Mouse (Mus musculus): ENCODE data around the gene Foxc2. TPM values are rescaled to one million over a fixed set of nuclear protein-coding genes. Genes with fewer than 3 reads are reported as not detected.
A peak's percentile ranks its signal among the peaks of the same experiment; 100 is the strongest.

The Foxc2 gene
- polyA plus RNA-seq, 1 experiment from 2014 or later = 3.3 TPM

DNA sequence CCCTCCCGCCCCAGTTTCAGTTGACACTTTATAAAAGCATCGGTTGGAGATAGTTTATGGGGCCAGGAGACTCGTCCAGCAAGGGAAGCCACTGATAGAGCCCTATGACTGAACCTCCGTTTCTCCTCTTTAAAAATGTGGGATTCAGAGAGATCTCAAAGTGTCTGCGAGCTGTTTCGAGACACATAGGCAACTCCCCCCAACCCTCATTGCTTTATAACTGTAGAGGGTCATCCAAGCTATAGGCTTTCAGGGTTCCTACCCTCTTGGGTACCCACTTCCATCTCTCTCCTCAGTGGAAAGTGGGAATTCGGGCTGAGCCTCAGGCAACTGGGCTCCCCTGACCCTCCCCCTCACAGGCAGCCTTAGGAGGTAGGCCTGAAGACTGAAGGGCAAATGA lies 34.6 kb upstream of the Foxc2 start:
- Histone ChIP-seq H3K27ac (no peak overlapping the region), H3K4me3 (no peak overlapping the region), H3K4me1 (peaks cover 53% of the 10 kb centered on the region), H3K27me3 (ENCODE audit: low read depth, poor library complexity, severe bottlenecking) (peaks cover 100% of the 10 kb centered on the region), H3K36me3 (no peaks in the 10 kb centered on the region), H3K9me3 (replicated peaks) (no peaks in the 10 kb centered on the region)
- 2% methylated on average over 7 of the region's 7 CpGs for WGBS
- peak; percentile 39 for DNase-seq (ENCODE audit: low spot score)

DNA sequence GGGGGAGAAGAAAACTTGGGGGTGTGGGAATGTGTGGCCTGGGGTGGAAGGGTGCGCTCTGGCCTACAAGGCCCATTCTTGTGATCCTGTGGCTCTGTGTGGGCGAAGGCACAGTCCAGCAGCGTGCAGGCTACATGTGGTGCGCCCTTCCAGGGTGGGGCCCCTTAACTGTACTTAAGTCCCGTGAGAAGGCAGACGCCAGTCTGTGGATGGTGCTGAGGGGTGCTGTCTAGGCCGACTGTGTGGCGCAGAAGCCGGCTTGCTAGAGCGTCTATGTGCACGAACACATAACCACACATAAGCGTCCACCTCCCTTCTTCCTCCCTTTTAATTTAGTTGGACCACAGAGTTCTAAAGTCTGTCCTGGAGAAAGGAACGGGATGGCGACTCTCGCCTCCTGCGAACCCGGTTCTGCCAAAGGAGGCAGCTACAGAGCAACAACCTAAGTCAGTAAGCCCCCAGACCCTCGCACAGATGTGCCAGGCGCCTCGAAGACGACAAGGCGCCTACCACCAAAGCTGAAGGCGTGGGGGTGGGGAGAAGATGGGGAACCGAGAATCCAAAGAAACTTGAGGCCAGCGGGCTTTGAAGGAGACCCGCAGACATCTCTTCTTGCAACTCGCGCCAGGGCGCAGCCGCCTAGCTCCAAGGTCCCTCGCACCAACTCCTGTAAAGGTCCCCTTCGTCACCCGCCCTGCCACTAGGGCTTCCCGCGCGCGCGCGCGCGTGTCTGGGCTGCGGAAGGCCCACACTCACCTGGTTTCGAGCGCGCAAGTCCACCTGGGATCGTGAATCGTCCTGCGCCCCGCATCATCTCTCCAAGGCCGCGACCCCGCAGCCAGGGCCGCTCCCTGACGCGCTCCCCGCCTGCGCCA lies 33.5 kb upstream of the Foxc2 start:
- DNase-seq (ENCODE audit: low spot score) = peak; percentile 74
- no peaks in the 10 kb centered on the region for H3K9me3 ChIP-seq (replicated peaks)
- H3K4me1 ChIP-seq = peaks cover 53% of the 10 kb centered on the region
- H3K4me3 ChIP-seq = peak overlapping the region; percentile 65
- H3K36me3 ChIP-seq = no peaks in the 10 kb centered on the region
- 1% methylated on average over 57 of the region's 57 CpGs for WGBS
- H3K27me3 ChIP-seq (ENCODE audit: low read depth, poor library complexity, severe bottlenecking) = peaks cover 100% of the 10 kb centered on the region
- H3K27ac ChIP-seq = peak overlapping the region; percentile 78

DNA sequence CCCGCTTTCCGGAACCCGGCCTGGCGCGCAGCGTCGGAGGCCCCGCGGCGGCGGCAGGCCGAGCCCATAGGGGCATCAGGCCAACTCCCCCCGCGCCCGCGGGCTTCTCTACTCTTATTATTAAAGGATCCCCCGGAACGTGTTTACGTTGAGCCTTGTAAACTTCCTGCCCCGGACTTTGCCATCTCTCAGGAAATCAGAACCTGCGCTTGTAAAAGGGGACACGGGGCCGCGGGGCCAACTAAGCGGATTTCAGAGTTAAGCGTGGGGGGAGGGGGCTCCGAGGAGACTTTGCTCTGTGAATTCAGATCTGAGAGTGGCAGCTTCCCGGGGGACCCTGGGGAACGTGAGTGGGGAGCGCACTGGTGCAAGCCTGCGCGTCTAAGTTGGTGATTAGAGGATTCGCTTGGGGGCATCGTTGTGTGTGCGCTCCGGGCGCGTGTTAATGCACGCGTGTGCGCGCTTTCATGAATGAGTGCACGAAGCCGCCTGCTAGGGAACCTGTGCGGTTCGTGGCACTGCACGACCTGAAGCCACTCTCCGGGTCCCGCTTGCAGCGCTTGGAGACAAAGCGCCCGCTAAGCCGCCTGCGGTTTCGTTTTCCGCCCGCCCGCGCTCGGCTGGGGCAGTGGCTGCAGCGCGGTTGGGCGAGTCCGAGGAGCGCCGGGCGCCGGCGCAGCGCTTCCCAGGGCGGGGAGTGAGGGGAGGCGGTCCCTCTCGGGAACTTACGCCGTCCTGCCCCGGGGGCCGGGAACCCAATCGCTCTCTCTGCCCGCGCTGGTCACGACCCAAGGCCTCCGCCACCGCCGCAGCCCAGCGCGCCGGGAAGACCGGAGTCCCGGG lies 32.7 kb upstream of the Foxc2 start:
- Histone ChIP-seq H3K4me1 (peaks cover 53% of the 10 kb centered on the region), H3K27me3 (ENCODE audit: low read depth, poor library complexity, severe bottlenecking) (peaks cover 100% of the 10 kb centered on the region), H3K36me3 (no peaks in the 10 kb centered on the region), H3K4me3 (peak overlapping the region; percentile 65), H3K9me3 (replicated peaks) (no peaks in the 10 kb centered on the region), H3K27ac (peak overlapping the region; percentile 78)
- DNase-seq (ENCODE audit: low spot score) = peak; percentile 88
- under 1% methylated on average over 89 of the region's 89 CpGs for WGBS

DNA sequence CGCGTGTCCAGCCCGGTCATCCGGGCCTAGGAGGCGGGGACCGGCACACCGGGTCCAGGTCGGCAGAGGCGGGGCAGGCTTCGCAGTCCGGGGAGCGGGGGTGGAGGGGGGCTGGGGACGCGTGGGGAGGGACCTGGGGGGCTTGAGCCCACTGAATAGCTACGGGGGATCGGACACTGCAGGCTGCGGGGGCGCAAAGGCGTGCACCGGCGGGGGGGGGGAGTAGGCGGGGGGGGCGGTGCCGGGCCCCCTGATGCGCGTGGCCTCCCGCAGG lies 32.1 kb upstream of the Foxc2 start:
- Histone ChIP-seq H3K4me3 (peak overlapping the region; percentile 65), H3K36me3 (no peaks in the 10 kb centered on the region), H3K27ac (peak overlapping the region; percentile 78), H3K4me1 (peaks cover 54% of the 10 kb centered on the region), H3K27me3 (ENCODE audit: low read depth, poor library complexity, severe bottlenecking) (peaks cover 100% of the 10 kb centered on the region), H3K9me3 (replicated peaks) (no peaks in the 10 kb centered on the region)
- DNase-seq (ENCODE audit: low spot score) = no peak
- under 1% methylated on average over 21 of the region's 27 CpGs for WGBS

DNA sequence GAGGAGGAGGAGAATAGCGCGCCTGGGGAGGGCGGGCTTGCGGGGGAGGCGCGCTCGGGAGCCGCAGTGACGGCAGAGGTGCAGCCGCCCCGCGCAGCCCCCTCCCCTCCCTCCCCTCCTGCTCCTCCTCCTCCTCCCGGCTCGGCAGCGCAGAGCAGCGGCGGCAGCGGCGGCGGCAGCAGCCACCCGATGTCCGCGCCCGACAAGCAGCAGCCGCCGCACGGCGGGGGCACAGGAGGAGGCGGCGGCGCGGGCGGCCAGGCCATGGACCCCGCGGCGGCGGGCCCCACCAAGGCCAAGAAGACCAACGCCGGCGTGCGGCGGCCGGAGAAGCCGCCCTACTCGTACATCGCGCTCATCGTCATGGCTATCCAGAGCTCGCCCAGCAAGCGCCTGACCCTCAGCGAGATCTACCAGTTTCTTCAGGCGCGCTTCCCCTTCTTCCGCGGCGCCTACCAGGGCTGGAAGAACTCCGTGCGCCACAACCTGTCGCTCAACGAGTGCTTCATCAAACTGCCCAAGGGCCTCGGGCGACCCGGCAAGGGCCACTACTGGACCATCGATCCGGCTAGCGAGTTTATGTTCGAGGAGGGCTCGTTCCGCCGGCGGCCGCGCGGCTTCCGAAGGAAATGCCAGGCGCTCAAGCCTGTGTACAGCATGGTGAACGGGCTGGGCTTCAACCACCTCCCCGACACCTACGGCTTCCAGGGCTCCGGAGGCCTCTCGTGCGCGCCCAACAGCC lies 31.6 kb upstream of the Foxc2 start, which contains the start of gene Foxf1:
Gene Foxf1 (plus strand): TSS at position 177 of the 742 bp plus-strand sequence.
- H3K4me3 ChIP-seq = peak within 1 kb of the TSS; percentile 65
- DNase-seq (ENCODE audit: low spot score) = peak; percentile 79
- no peaks in the 10 kb centered on the region for H3K36me3 ChIP-seq
- under 1% methylated on average over 81 of the region's 83 CpGs for WGBS
- H3K27ac ChIP-seq = peak within 1 kb of the TSS; percentile 78
- peaks cover 59% of the 10 kb centered on the region for H3K4me1 ChIP-seq
- H3K9me3 ChIP-seq (replicated peaks) = no peaks in the 10 kb centered on the region
- H3K27me3 ChIP-seq (ENCODE audit: low read depth, poor library complexity, severe bottlenecking) = peaks cover 100% of the 10 kb centered on the region

DNA sequence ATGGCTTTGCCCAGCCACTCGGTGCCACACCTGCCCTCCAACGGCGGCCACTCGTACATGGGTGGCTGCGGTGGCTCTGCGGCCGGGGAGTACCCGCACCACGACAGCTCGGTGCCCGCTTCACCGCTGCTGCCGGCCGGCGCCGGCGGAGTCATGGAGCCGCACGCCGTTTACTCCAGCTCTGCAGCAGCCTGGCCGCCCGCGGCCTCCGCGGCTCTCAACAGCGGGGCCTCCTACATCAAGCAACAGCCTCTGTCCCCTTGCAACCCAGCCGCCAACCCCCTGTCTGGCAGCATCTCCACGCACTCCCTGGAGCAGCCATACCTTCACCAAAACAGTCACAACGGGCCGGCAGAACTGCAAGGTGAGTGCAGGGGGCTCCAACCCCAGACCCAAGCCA lies 31.0 kb upstream of the Foxc2 start:
- Histone ChIP-seq H3K9me3 (replicated peaks) (no peaks in the 10 kb centered on the region), H3K4me1 (peaks cover 66% of the 10 kb centered on the region), H3K36me3 (no peaks in the 10 kb centered on the region), H3K4me3 (peak overlapping the region; percentile 65), H3K27me3 (ENCODE audit: low read depth, poor library complexity, severe bottlenecking) (peaks cover 100% of the 10 kb centered on the region), H3K27ac (peak overlapping the region; percentile 46)
- WGBS = under 1% methylated on average over 30 of the region's 30 CpGs
- DNase-seq (ENCODE audit: low spot score) = no peak

DNA sequence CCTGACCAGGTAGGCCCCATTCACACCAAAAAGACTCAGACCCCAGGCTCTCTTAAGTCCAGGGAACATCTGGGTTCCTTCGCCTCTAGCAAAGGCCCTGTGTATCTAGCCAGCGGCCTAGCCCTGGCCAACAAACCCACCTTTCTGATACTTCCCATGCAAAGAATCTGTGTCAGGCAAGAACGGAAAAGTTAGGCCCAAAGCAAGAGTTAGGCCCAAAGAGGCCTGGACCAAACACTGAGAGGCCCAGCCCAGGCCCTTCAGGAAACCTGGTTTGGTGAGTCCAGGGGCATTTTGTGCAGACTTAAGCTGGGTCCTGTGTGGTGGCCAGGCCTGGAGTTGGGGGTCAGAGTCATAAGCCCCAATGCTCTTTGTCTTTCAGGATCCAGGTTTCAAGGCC lies 30.4 kb upstream of the Foxc2 start:
- 23% methylated on average over 3 of the region's 3 CpGs for WGBS
- H3K27ac ChIP-seq = no peak overlapping the region
- DNase-seq (ENCODE audit: low spot score) = peak; percentile 49

DNA sequence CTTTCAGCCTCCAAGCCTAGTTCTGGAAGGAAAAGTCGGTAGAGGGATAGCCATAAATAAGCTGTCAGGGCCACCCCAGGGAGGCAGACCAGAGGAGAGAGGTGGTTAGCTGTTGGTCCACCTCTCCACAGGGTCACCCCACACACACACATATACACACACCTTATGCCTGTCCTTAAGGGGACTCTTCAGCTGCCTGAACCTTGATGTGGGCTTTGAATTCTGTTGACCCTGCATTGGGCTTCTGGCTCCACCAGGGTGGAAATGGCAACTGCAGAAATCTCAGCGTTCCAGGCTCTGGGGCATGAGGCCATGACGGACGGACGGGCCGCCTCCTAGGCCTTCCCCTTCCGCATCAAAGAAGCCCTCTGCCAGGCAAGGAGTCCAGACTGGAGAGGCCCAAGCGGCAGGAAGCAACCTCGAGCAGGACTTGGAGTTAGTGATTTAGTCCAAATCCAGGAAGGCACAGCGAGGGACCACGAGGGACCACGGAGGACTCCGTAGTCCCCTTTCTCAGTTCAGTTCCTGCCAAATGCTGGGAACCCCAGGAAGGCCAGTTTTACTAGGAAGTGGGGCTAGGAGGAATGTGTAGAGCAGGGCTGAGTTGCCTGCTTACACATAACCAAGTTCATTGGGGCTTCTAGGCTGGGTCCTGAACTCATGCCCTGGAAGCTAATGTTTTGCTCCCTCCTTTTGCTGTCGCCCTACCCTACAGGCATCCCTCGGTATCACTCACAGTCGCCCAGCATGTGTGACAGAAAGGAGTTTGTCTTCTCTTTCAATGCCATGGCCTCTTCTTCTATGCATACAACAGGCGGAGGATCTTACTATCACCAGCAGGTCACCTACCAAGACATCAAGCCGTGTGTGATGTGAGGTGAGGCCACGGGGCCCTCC lies 29.7 kb upstream of the Foxc2 start:
- Histone ChIP-seq H3K27ac (no peak overlapping the region), H3K4me3 (no peak overlapping the region), H3K9me3 (replicated peaks) (no peaks in the 10 kb centered on the region), H3K36me3 (no peaks in the 10 kb centered on the region), H3K27me3 (ENCODE audit: low read depth, poor library complexity, severe bottlenecking) (peaks cover 100% of the 10 kb centered on the region), H3K4me1 (peaks cover 66% of the 10 kb centered on the region)
- WGBS = 7% methylated on average over 19 of the region's 19 CpGs
- DNase-seq (ENCODE audit: low spot score) = peak; percentile 52

More for the DNA sequence above, 30.4 kb upstream of the Foxc2 start:
- Histone ChIP-seq H3K36me3 (no peaks in the 10 kb centered on the region), H3K9me3 (replicated peaks) (no peaks in the 10 kb centered on the region), H3K27me3 (ENCODE audit: low read depth, poor library complexity, severe bottlenecking) (peaks cover 100% of the 10 kb centered on the region), H3K4me1 (peaks cover 68% of the 10 kb centered on the region), H3K4me3 (0 out of 2 replicates have a peak overlapping the region, but pooled peaks have one; percentile 65)

DNA sequence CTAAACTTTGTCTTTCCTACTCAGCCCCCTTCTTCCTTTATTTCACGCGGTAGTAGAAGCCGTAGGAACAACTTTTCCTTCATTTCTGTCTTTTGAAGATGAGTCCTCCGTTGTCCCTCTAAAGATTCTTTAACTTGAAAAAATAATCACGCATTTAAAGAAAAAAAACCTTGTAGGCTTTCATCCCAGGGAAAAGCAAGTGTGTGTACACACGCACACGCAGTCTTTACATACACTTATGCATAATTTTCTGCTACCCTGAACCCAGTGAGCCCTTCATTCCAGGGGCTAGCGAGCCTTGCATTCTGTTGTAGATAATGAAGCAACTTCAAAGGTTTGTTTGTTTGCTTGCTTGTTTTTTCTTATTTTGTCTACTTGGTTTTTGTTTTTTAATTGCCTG lies 27.7 kb upstream of the Foxc2 start:
- WGBS = 6% methylated on average over 8 of the region's 8 CpGs
- Histone ChIP-seq H3K4me1 (peaks cover 55% of the 10 kb centered on the region), H3K27ac (no peak overlapping the region), H3K4me3 (no peak overlapping the region), H3K9me3 (replicated peaks) (no peaks in the 10 kb centered on the region), H3K27me3 (ENCODE audit: low read depth, poor library complexity, severe bottlenecking) (peaks cover 100% of the 10 kb centered on the region), H3K36me3 (no peaks in the 10 kb centered on the region)
- no peak for DNase-seq (ENCODE audit: low spot score)

DNA sequence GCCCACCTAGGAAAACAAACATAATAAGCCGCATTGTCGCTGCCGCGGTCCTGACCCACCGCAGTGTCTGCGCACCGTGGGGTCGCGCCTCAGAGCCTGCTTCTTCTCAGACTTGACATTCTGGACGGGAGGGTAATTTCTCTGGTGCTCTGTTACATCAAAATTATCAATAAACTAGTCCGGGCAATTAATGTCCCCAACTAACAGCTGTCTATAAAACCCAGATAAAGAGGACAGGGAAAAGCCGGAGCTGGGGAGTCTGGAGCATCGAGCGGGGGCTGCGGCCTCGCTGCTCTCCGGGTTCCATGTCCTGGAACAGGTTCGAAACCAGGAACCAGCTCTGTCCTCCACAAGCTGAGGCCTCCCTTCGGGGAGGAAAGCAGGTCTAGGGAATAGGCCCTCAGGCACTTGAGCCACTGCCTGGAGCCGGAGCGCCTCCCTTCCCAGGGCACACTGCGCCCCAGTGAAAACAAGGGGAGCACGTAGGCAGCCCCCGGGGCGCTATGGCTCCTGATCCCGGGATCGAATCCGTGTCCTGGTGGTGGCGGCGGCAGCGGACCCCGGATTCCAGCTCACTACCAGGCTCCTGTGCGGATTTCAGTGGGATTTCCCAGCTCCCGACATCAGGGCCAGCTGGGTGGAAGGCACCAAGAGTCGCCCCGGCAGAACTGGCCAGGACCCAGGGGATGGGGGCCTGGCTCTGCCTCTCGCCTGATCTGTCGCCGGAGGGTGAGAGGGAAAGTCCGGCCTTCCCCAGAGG lies 26.9 kb upstream of the Foxc2 start:
- Histone ChIP-seq H3K9me3 (replicated peaks) (no peaks in the 10 kb centered on the region), H3K4me1 (peaks cover 47% of the 10 kb centered on the region), H3K27ac (no peak overlapping the region), H3K36me3 (no peaks in the 10 kb centered on the region), H3K27me3 (ENCODE audit: low read depth, poor library complexity, severe bottlenecking) (peaks cover 100% of the 10 kb centered on the region), H3K4me3 (0 out of 2 replicates have a peak overlapping the region, but pooled peaks have one; percentile 4)
- DNase-seq (ENCODE audit: low spot score) = peak; percentile 59
- WGBS = under 1% methylated on average over 40 of the region's 40 CpGs

DNA sequence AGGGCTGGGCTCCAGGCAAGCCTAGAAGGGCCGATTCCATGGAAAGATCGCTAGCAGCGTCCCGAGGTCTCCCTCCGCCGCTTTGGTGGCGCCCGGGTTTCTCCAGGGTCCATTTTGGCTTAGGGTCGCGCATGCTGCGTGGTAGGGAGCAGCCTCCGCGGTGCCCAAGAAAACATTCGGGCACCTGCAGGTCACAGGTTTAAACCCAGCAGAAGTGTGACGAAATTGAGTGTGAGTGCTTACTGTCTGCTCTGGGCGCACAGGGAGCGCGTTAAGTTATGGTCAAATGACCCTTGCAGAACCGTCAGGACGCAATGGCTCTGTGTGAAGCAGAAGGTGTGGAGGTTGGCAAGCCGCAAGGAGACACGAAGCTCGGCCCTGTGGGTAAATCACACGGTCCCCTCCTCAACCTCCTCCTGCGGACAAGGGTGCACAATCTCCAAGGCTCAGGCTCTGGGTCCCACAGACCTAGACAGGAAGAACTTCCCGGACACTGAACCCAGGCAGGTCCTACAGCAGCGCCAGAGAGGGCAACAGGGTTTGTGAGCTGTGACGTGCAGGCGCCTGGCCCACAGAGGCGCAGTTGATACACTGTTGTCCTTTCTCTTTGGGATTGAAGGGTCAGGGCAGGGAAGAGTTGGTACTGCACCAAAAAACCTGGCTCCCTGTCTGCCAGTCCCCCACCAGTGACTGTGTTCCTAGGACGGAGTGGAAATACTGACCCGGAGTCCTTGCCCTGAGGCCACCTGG lies 26.2 kb upstream of the Foxc2 start:
- WGBS = 9% methylated on average over 32 of the region's 32 CpGs
- no peak overlapping the region for H3K27ac ChIP-seq
- H3K36me3 ChIP-seq = no peaks in the 10 kb centered on the region
- 0 out of 2 replicates have a peak overlapping the region, but pooled peaks have one; percentile 4 for H3K4me3 ChIP-seq
- no peaks in the 10 kb centered on the region for H3K9me3 ChIP-seq (replicated peaks)
- H3K4me1 ChIP-seq = peaks cover 39% of the 10 kb centered on the region
- peaks cover 97% of the 10 kb centered on the region for H3K27me3 ChIP-seq (ENCODE audit: low read depth, poor library complexity, severe bottlenecking)
- DNase-seq (ENCODE audit: low spot score) = peak; percentile 47
